Mouse (Mus musculus) forebrain, postnatal 0 days (tissue): ENCODE data around the gene Sh3tc1. TPM values are rescaled to one million over a fixed set of nuclear protein-coding genes. Genes with fewer than 3 reads are reported as not detected.

Experiments used
- ATAC-seq: fragments of 200-750 bp; cut with Nextera tagmentation; 2 replicates; pipeline ENCODE4 v1.8.0; 2017; ENCODE audit warnings: mild to moderate bottlenecking, moderate library complexity
- DNase-seq: peaks from one replicate; pipeline ENCODE4 v3.0.0-alpha.2; 2015
- H3K27ac ChIP-seq: fragments of 300-500 bp; sonication (generic); 2 replicates; pipeline ENCODE4 v1.5.1; 2014; ENCODE audit warnings: low read depth, mild to moderate bottlenecking, antibody characterized with exemption, low read length, moderate library complexity, mixed read lengths
- H3K27me3 ChIP-seq: fragments of 300-500 bp; sonication (generic); 2 replicates; pipeline ENCODE4 v1.6.1; 2014; ENCODE audit warnings: mild to moderate bottlenecking, low read length, mixed read lengths; ENCODE audit not compliant: insufficient read depth
- H3K36me3 ChIP-seq: fragments of 300-500 bp; sonication (generic); 2 replicates; pipeline ENCODE4 v1.6.1; 2014; ENCODE audit warnings: mild to moderate bottlenecking, moderate library complexity; ENCODE audit not compliant: insufficient read depth
- H3K4me1 ChIP-seq: fragments of 300-500 bp; sonication (generic); 2 replicates; pipeline ENCODE4 v1.6.1; 2014; ENCODE audit warnings: antibody characterized with exemption; ENCODE audit not compliant: insufficient read depth
- H3K4me2 ChIP-seq: fragments of 300-500 bp; sonication (generic); 2 replicates; pipeline ENCODE4 v1.6.1; 2014; ENCODE audit warnings: low read depth, mild to moderate bottlenecking, moderate library complexity
- H3K4me3 ChIP-seq: fragments of 300-500 bp; sonication (generic); 2 replicates; pipeline ENCODE4 v1.5.1; 2014; ENCODE audit warnings: low read depth, low read length, mixed read lengths
- H3K9ac ChIP-seq: fragments of 300-500 bp; sonication (generic); 2 replicates; pipeline ENCODE4 v1.6.1; 2014; ENCODE audit warnings: mild to moderate bottlenecking
- H3K9me3 ChIP-seq: fragments of 300-500 bp; sonication (generic); 2 replicates; pipeline ENCODE4 v1.6.1; 2016; ENCODE audit warnings: low read length
- CTCF ChIP-seq: sonication (generic); IDR thresholded peaks from 2 replicates; pipeline ENCODE4 v1.5.1; 2016; ENCODE audit warnings: antibody characterized with exemption, control low read depth, low read depth
- WGBS: fragments of 180-500 bp; shearing (Covaris S2); extraction: QIAGEN DNeasy Blood & Tissue Kit; methylation state at CpG from one replicate; pipeline ENCODE4 v1.1.7; 2014; 5-methylcytosine and 5-hydroxymethylcytosine counted together
- polyA plus RNA-seq: library from polyadenylated mRNA; unstranded; fragments of >200 nt; fragmentation: Nextera tagmentation; extraction: Ambion mirVana; gene quantifications from 2 replicates; pipeline ENCODE4 v1.2.1, GENCODE M21; 2015
- total RNA-seq: library from RNA; depleted of rRNA; stranded (reverse); fragments of >200 nt; gene quantifications from 2 replicates; pipeline ENCODE4 v1.2.3, GENCODE M21; 2014; rRNA removed

The Sh3tc1 gene
- total RNA-seq (1.8 and 2.8 TPM in 2 replicates), polyA plus RNA-seq (0.99 and 1.2 TPM in 2 replicates)

GRCm38 (mm10) chr5:35739536-35740278 is at the start of gene Sh3tc1:
Gene Sh3tc1 (minus strand): TSS chr5:35739987.
- Histone ChIP-seq H3K9ac (no peak within 1 kb of the TSS), H3K27me3 (no peaks in the 10 kb centered on the region; the same call in 1 of the 2 replicates), H3K4me1 (no peaks in the 10 kb centered on the region), H3K4me3 (no peak within 1 kb of the TSS), H3K4me2 (no peak within 1 kb of the TSS), H3K9me3 (no peaks in the 10 kb centered on the region), H3K36me3 (no peaks in the 10 kb centered on the region), H3K27ac (no peak within 1 kb of the TSS)
- DNase-seq, result no peak
- no peak for TF ChIP-seq CTCF
- no peak for ATAC-seq
- 22% methylated on average over 10 of the region's 10 CpGs for WGBS

- TF ChIP-seq CTCF, result no peak
- DNase-seq, result no peak
- 82% methylated on average over 6 of the region's 6 CpGs for WGBS
- Histone ChIP-seq H3K27ac (no peak overlapping the region), H3K36me3 (no peaks in the 10 kb centered on the region), H3K27me3 (no peaks in the 10 kb centered on the region), H3K9ac (no peak overlapping the region), H3K4me3 (no peak overlapping the region), H3K4me1 (no peaks in the 10 kb centered on the region), H3K4me2 (no peak overlapping the region), H3K9me3 (no peaks in the 10 kb centered on the region)
- no peak for ATAC-seq
These were observed 48.9 kb upstream of the Sh3tc1 start for GRCm38 (mm10) chr5:35788719-35789118.

GRCm38 (mm10) chr5:35787847-35788246 is 48.1 kb upstream of the Sh3tc1 start:
- H3K4me1 ChIP-seq, result no peaks in the 10 kb centered on the region
- H3K36me3 ChIP-seq, result no peaks in the 10 kb centered on the region
- no peak overlapping the region for H3K4me3 ChIP-seq
- WGBS, result 82% methylated on average over 12 of the region's 12 CpGs
- H3K27ac ChIP-seq, result no peak overlapping the region
- TF ChIP-seq CTCF, result no peak
- no peaks in the 10 kb centered on the region for H3K9me3 ChIP-seq
- ATAC-seq (peak; percentile 63), DNase-seq (peak; percentile 16)
- H3K27me3 ChIP-seq, result no peaks in the 10 kb centered on the region
- H3K9ac ChIP-seq, result no peak overlapping the region
- no peak overlapping the region for H3K4me2 ChIP-seq

- H3K27ac ChIP-seq, result no peak overlapping the region
- H3K9me3 ChIP-seq, result no peaks in the 10 kb centered on the region
- 73% methylated on average over 7 of the region's 7 CpGs for WGBS
- ATAC-seq (no peak), DNase-seq (no peak)
- no peaks in the 10 kb centered on the region for H3K4me1 ChIP-seq
- H3K36me3 ChIP-seq, result no peaks in the 10 kb centered on the region
- H3K4me3 ChIP-seq, result no peak overlapping the region
- no peak overlapping the region for H3K9ac ChIP-seq
- H3K4me2 ChIP-seq, result no peak overlapping the region
- no peak for TF ChIP-seq CTCF
- no peaks in the 10 kb centered on the region for H3K27me3 ChIP-seq
These were observed 46.1 kb upstream of the Sh3tc1 start for GRCm38 (mm10) chr5:35785853-35786252.

GRCm38 (mm10) chr5:35782648-35783180 is 42.9 kb upstream of the Sh3tc1 start:
- WGBS, result 65% methylated on average over 10 of the region's 10 CpGs
- no peak for DNase-seq

GRCm38 (mm10) chr5:35781116-35781515 is 41.3 kb upstream of the Sh3tc1 start:
- WGBS, result 61% methylated on average over 3 of the region's 3 CpGs
- H3K4me1 ChIP-seq, result no peaks in the 10 kb centered on the region
- ATAC-seq, result no peak

More at GRCm38 (mm10) chr5:35782648-35783180, 42.9 kb upstream of the Sh3tc1 start:
- Histone ChIP-seq H3K27ac (no peak overlapping the region), H3K9me3 (no peaks in the 10 kb centered on the region), H3K9ac (no peak overlapping the region), H3K27me3 (no peaks in the 10 kb centered on the region), H3K36me3 (no peaks in the 10 kb centered on the region), H3K4me1 (no peaks in the 10 kb centered on the region), H3K4me3 (no peak overlapping the region), H3K4me2 (no peak overlapping the region)
- TF ChIP-seq CTCF, result no peak
- no peak for ATAC-seq

GRCm38 (mm10) chr5:35774137-35774424 is 34.3 kb upstream of the Sh3tc1 start:
- Histone ChIP-seq H3K4me3 (no peak overlapping the region), H3K36me3 (no peaks in the 10 kb centered on the region), H3K27me3 (no peaks in the 10 kb centered on the region), H3K27ac (no peak overlapping the region), H3K4me2 (no peak overlapping the region), H3K9ac (no peak overlapping the region), H3K9me3 (no peaks in the 10 kb centered on the region), H3K4me1 (no peaks in the 10 kb centered on the region)
- TF ChIP-seq CTCF, result no peak
- DNase-seq, result no peak
- 62% methylated on average over 6 of the region's 6 CpGs for WGBS
- ATAC-seq, result no peak

More at GRCm38 (mm10) chr5:35781116-35781515, 41.3 kb upstream of the Sh3tc1 start:
- DNase-seq, result no peak
- TF ChIP-seq CTCF, result no peak
- Histone ChIP-seq H3K27ac (no peak overlapping the region), H3K36me3 (no peaks in the 10 kb centered on the region), H3K4me3 (no peak overlapping the region), H3K9ac (no peak overlapping the region), H3K4me2 (no peak overlapping the region), H3K27me3 (no peaks in the 10 kb centered on the region), H3K9me3 (no peaks in the 10 kb centered on the region)
